Mouse (Mus musculus): ENCODE measurements around the gene Rpusd3. TPM values are rescaled to one million over a fixed set of nuclear protein-coding genes. Genes with fewer than 3 reads are reported as not detected.

Rpusd3 gene
- polyA plus RNA-seq, 1 experiment from 2014 or later: 21.5 TPM

DNA sequence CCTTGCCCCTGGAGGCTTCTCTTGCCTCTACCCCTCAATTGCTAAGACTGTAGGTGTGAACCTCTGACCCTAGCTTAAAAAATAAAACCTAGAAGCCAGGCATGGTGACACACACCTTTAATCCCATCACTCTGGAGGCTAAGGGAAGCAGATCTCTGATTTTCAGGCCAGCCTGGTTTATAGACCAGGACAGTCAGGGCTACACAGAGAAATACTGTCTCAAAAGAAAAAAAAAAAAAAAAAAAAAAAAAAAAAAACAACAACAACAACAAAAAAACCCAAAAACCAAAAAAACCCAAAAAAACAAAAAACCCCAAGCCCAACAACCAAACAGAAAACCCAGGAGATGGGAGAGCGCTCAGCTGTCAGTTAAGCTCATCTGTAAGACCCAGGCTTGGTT lies 51.6 kb downstream of the Rpusd3 start:
- Histone ChIP-seq H3K9me3 (ENCODE audit: control insufficient read depth, low read length) (no peaks in the 10 kb centered on the region), H3K4me3 (ENCODE audit: low read length) (no peak overlapping the region), H3K4me1 (replicated peaks; ENCODE audit: control insufficient read depth, insufficient read depth, low read length) (no peaks in the 10 kb centered on the region), H3K9ac (ENCODE audit: low read length) (no peak overlapping the region), H3K36me3 (ENCODE audit: control insufficient read depth, insufficient read depth, low read length) (peaks cover 15% of the 10 kb centered on the region), H3K27ac (ENCODE audit: low read length) (no peak overlapping the region), H3K27me3 (ENCODE audit: control insufficient read depth, insufficient read depth, low read depth, low read length) (no peaks in the 10 kb centered on the region), H3K4me2 (ENCODE audit: low read depth, low read length) (no peak overlapping the region)
- 93% methylated on average over 1 of the region's 1 CpGs for WGBS
- no peak for ATAC-seq (ENCODE audit: low read depth)

DNA sequence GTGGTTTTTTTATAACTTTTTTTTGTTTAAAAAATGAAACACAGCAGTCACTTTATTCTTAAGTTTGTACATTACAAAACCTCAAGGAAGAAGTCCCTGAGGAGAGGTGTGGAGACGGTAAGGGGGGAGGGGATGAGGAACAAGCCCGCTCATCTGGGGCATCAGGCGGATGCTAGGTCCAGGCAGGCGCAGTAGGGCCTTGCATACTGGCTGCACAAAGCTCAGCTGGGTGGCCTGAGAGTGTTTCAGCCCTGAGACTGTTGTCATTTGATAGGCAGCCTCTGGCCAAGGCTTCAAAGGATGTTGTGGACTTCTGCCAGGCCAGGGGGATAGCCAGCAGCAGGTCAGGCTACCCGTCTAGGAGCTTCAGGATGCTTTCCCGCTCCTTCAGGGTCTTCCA lies 52.5 kb downstream of the Rpusd3 start:
- Histone ChIP-seq H3K27ac (ENCODE audit: low read length) (no peak overlapping the region), H3K4me2 (ENCODE audit: low read depth, low read length) (no peak overlapping the region), H3K4me1 (replicated peaks; ENCODE audit: control insufficient read depth, insufficient read depth, low read length) (no peaks in the 10 kb centered on the region), H3K4me3 (ENCODE audit: low read length) (no peak overlapping the region), H3K27me3 (ENCODE audit: control insufficient read depth, insufficient read depth, low read depth, low read length) (no peaks in the 10 kb centered on the region), H3K9me3 (ENCODE audit: control insufficient read depth, low read length) (no peaks in the 10 kb centered on the region), H3K36me3 (ENCODE audit: control insufficient read depth, insufficient read depth, low read length) (peaks cover 11% of the 10 kb centered on the region), H3K9ac (ENCODE audit: low read length) (no peak overlapping the region)
- no peak for ATAC-seq (ENCODE audit: low read depth)
- 88% methylated on average over 6 of the region's 6 CpGs for WGBS

Small RNA genes within 50 kb of the gene (microRNA-seq; reads per million reads assigned to microRNA genes)
- gene Gm24387: not detected

Other genes with a start within 250 kb of the Rpusd3 start
- gene Lhfpl4, start 224.0 kb downstream of the Rpusd3 start, polyA plus RNA-seq (2015; fragmentation: Nextera tagmentation; extraction: Ambion mirVana): 0.54 and 0.89 TPM in 2 replicates
- 35.4 and 36.5 TPM in 2 replicates for gene Mtmr14, start 181.5 kb downstream of the Rpusd3 start, polyA plus RNA-seq (2015; fragmentation: Nextera tagmentation; extraction: Ambion mirVana)
- 0.10 TPM in 1 of 2 replicates, not detected in the other for gene Cpne9, start 137.0 kb downstream of the Rpusd3 start, polyA plus RNA-seq (2015; fragmentation: Nextera tagmentation; extraction: Ambion mirVana)
- 16.6 and 19.1 TPM in 2 replicates for gene Brpf1, start 112.2 kb downstream of the Rpusd3 start, polyA plus RNA-seq (2015; fragmentation: Nextera tagmentation; extraction: Ambion mirVana)
- 16.1 and 17.6 TPM in 2 replicates for gene Ogg1, start 92.4 kb downstream of the Rpusd3 start, polyA plus RNA-seq (2015; fragmentation: Nextera tagmentation; extraction: Ambion mirVana)
- 105 and 109 TPM in 2 replicates for gene Camk1, start 75.4 kb downstream of the Rpusd3 start, polyA plus RNA-seq (2015; fragmentation: Nextera tagmentation; extraction: Ambion mirVana)
- 52.6 and 54.3 TPM in 2 replicates for gene Tada3, start 41.5 kb downstream of the Rpusd3 start, polyA plus RNA-seq (2015; fragmentation: Nextera tagmentation; extraction: Ambion mirVana)
- 384 and 398 TPM in 2 replicates for gene Arpc4, start 41.2 kb downstream of the Rpusd3 start, polyA plus RNA-seq (2015; fragmentation: Nextera tagmentation; extraction: Ambion mirVana)
- 4.8 and 7.3 TPM in 2 replicates for gene Ttll3, start 30.1 kb downstream of the Rpusd3 start, polyA plus RNA-seq (2015; fragmentation: Nextera tagmentation; extraction: Ambion mirVana)
- 0.49 TPM in 1 of 2 replicates, not detected in the other for gene Cidec, start 16.4 kb upstream of the Rpusd3 start, polyA plus RNA-seq (2015; fragmentation: Nextera tagmentation; extraction: Ambion mirVana)
- 72.7 and 74.0 TPM in 2 replicates for gene Jagn1, start 23.2 kb upstream of the Rpusd3 start, polyA plus RNA-seq (2015; fragmentation: Nextera tagmentation; extraction: Ambion mirVana)
- gene Il17re, start 39.1 kb upstream of the Rpusd3 start, polyA plus RNA-seq (2015; fragmentation: Nextera tagmentation; extraction: Ambion mirVana): 25.8 and 28.2 TPM in 2 replicates
- gene Il17rc, start 52.1 kb upstream of the Rpusd3 start, polyA plus RNA-seq (2015; fragmentation: Nextera tagmentation; extraction: Ambion mirVana): 26.7 and 28.3 TPM in 2 replicates
- gene Creld1, start 64.0 kb upstream of the Rpusd3 start, polyA plus RNA-seq (2015; fragmentation: Nextera tagmentation; extraction: Ambion mirVana): 32.5 and 37.7 TPM in 2 replicates
- gene Prrt3, start 82.6 kb upstream of the Rpusd3 start, polyA plus RNA-seq (2015; fragmentation: Nextera tagmentation; extraction: Ambion mirVana): 0.11 and 0.19 TPM in 2 replicates
- 108 and 110 TPM in 2 replicates for gene Emc3, start 112.3 kb upstream of the Rpusd3 start, polyA plus RNA-seq (2015; fragmentation: Nextera tagmentation; extraction: Ambion mirVana)
- gene Fancd2, start 112.3 kb upstream of the Rpusd3 start, polyA plus RNA-seq (2015; fragmentation: Nextera tagmentation; extraction: Ambion mirVana): 12.9 and 13.0 TPM in 2 replicates
- gene Fancd2os, start 181.4 kb upstream of the Rpusd3 start, polyA plus RNA-seq (2015; fragmentation: Nextera tagmentation; extraction: Ambion mirVana): 0.15 and 0.21 TPM in 2 replicates
- gene Brk1, start 185.4 kb upstream of the Rpusd3 start, polyA plus RNA-seq (2015; fragmentation: Nextera tagmentation; extraction: Ambion mirVana): 218 and 226 TPM in 2 replicates
- 36.1 and 38.7 TPM in 2 replicates for gene Vhl, start 204.6 kb upstream of the Rpusd3 start, polyA plus RNA-seq (2015; fragmentation: Nextera tagmentation; extraction: Ambion mirVana)
- gene Irak2, start 219.1 kb upstream of the Rpusd3 start, polyA plus RNA-seq (2015; fragmentation: Nextera tagmentation; extraction: Ambion mirVana): 6.3 and 7.4 TPM in 2 replicates

All from lung, embryonic 16.5 days (tissue).